Mouse (Mus musculus) liver, embryonic 14.5 days (tissue): Measurements from ENCODE around the gene 4632433K11Rik. TPM values are rescaled to one million over a fixed set of nuclear protein-coding genes. Genes with fewer than 3 reads are reported as not detected.

Experiments used
- ATAC-seq: fragments of 200-750 bp; cut with Nextera tagmentation; 2 replicates; pipeline ENCODE4 v1.8.0; 2017; ENCODE audit warnings: moderate number of reproducible peaks, mild to moderate bottlenecking, moderate library complexity; ENCODE audit not compliant: insufficient read depth
- DNase-seq, 3 experiments: peaks; one replicate each; pipeline ENCODE4 v3.0.0-alpha.2; 2012 to 2013; ENCODE audit warnings: low read depth in 3 of 3, low spot score in 3 of 3
- H3K27ac ChIP-seq: fragments of 300-500 bp; sonication (generic); 2 replicates; pipeline ENCODE4 v1.5.1; 2014; ENCODE audit warnings: moderate library complexity, mild to moderate bottlenecking, control low read depth, inconsistent platforms
- H3K27me3 ChIP-seq: fragments of 300-500 bp; sonication (generic); 2 replicates; pipeline ENCODE4 v1.6.1; 2014; ENCODE audit warnings: mild to moderate bottlenecking, low read length, moderate library complexity; ENCODE audit not compliant: control insufficient read depth, insufficient read depth
- H3K36me3 ChIP-seq: fragments of 300-500 bp; sonication (generic); replicated peaks from 2 replicates; pipeline ENCODE4 v1.6.1; 2014; ENCODE audit warnings: low read depth; ENCODE audit not compliant: control insufficient read depth, insufficient read depth
- H3K4me1 ChIP-seq, 2 experiments: fragments of 200-500 bp in 1 of 2; fragments of 300-500 bp in 1 of 2; sonication (generic) in 1 of 2; replicated peaks; 2 replicates each; pipeline ENCODE4 v1.6.1; 2012 to 2014; ENCODE audit warnings: antibody characterized with exemption in 1 of 2, inconsistent platforms in 1 of 2, low read length in 1 of 2; ENCODE audit not compliant: control insufficient read depth in 2 of 2, insufficient read depth in 2 of 2
- H3K4me2 ChIP-seq: fragments of 300-500 bp; sonication (generic); 2 replicates; pipeline ENCODE4 v1.6.1; 2014; ENCODE audit warnings: low read depth, mild to moderate bottlenecking, control low read depth, moderate library complexity
- H3K4me3 ChIP-seq, 2 experiments: fragments of 200-500 bp in 1 of 2; fragments of 300-500 bp in 1 of 2; sonication (generic) in 1 of 2; 2 replicates each; pipeline ENCODE4 v1.5.1; 2012 to 2014; ENCODE audit warnings: low read depth in 2 of 2, low read length in 2 of 2, mild to moderate bottlenecking in 2 of 2, control low read depth in 1 of 2, inconsistent platforms in 1 of 2, moderate library complexity in 1 of 2; ENCODE audit not compliant: insufficient read depth in 1 of 2
- H3K9ac ChIP-seq: fragments of 300-500 bp; sonication (generic); replicated peaks from 2 replicates; pipeline ENCODE4 v1.6.1; 2014; ENCODE audit warnings: mild to moderate bottlenecking, control low read depth, moderate library complexity
- H3K9me3 ChIP-seq: fragments of 300-500 bp; sonication (generic); 2 replicates; pipeline ENCODE4 v1.6.1; 2016; ENCODE audit warnings: low read length, mixed read lengths; ENCODE audit not compliant: control insufficient read depth
- CTCF ChIP-seq: IDR thresholded peaks from 2 replicates; pipeline ENCODE4 v1.5.1; 2016; ENCODE audit warnings: antibody characterized with exemption, low read depth, control low read depth
- EP300 ChIP-seq: IDR thresholded peaks from 2 replicates; pipeline ENCODE4 v1.6.1; 2016; ENCODE audit warnings: antibody characterized with exemption, low read depth
- WGBS: fragments of 180-500 bp; shearing (Covaris S2); extraction: QIAGEN DNeasy Blood & Tissue Kit; methylation state at CpG from one replicate; pipeline ENCODE4 v1.1.7; 2014; ENCODE audit not compliant: insufficient replicate concordance; 5-methylcytosine and 5-hydroxymethylcytosine counted together
- polyA plus RNA-seq, 2 experiments: library from polyadenylated mRNA; depleted of rRNA in 1 of 2; stranded (reverse) in 1 of 2; unstranded in 1 of 2; fragments of >200 nt; fragmentation: Nextera tagmentation in 1 of 2; extraction: Ambion mirVana in 1 of 2; gene quantifications; 2 replicates each; pipeline versions ENCODE4 v1.2.1 to v1.2.3; 2012 to 2014

The 4632433K11Rik gene
- polyA plus RNA-seq, 2 experiments, result not detected

DNA sequence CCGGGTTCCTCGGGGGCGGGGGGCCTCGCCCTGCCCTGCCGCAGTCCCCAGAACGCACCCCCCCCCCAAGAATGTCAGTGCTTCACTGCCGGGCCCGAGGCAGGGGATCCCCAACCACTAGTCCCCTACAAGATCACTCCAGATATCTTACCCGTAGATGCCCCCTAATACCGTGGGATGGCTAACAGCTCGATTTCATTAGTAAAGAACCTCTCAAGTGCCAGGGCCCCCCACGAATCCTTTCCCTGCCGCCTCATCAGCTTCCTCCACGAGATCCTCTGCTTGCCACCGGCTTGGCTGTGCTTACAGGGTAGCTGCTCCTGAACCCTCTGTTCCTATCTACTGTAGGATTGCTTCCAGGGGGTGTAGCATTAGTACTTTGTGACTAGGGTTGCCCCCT, 13.2 kb upstream of the 4632433K11Rik start:
- Histone ChIP-seq H3K4me1 (peaks cover 10 to 15% of the 10 kb centered on the region in 2 experiments), H3K9me3 (no peaks in the 10 kb centered on the region; the same call in 1 of the 2 replicates), H3K27ac (peak overlapping the region; percentile 82), H3K4me3 (peak overlapping the region; percentile 81 to 84), H3K4me2 (peak overlapping the region; percentile 66), H3K36me3 (peaks cover 4% of the 10 kb centered on the region), H3K9ac (peak overlapping the region; percentile 79), H3K27me3 (no peaks in the 10 kb centered on the region)
- WGBS, result 0% methylated on average over 14 of the region's 15 CpGs
- no peak for DNase-seq
- TF ChIP-seq EP300 (no peak), CTCF (no peak)
- ATAC-seq, result no peak; the same call in 1 of the 2 replicates

- Histone ChIP-seq H3K9me3 (no peaks in the 10 kb centered on the region; the same call in 1 of the 2 replicates), H3K27me3 (no peaks in the 10 kb centered on the region), H3K27ac (peak overlapping the region; percentile 82; the same call in 1 of the 2 replicates), H3K36me3 (peaks cover 4% of the 10 kb centered on the region), H3K4me3 (peak overlapping the region; percentile 81 to 84), H3K4me1 (peaks cover 6 to 10% of the 10 kb centered on the region in 2 experiments), H3K4me2 (peak overlapping the region; percentile 66), H3K9ac (peak overlapping the region; percentile 79)
- ATAC-seq (no peak), DNase-seq (no peak)
- TF ChIP-seq CTCF (no peak), EP300 (no peak)
- WGBS, result 46% methylated on average over 5 of the region's 5 CpGs
These were observed 12.7 kb upstream of the 4632433K11Rik start for GRCm38 (mm10) chr7:5021197-5021596.

DNA sequence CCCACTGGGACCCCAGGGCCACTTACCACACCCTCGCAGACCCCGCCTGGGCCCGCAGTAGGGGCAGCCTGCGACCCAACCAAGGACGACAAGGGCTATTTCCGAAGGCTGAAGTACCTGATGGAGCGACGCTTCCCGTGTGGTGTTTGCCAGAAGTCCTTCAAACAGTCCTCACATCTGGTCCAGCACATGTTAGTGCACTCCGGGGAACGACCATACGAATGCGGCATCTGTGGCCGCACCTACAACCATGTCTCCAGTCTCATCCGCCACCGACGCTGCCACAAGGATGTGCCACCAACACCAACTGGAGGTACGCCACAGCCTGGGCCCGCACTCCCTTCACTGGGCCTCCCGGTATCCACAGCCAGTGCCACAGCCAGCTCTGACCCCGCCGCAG, 4.4 kb upstream of the 4632433K11Rik start:
- Histone ChIP-seq H3K36me3 (peaks cover 32% of the 10 kb centered on the region), H3K27me3 (no peaks in the 10 kb centered on the region), H3K4me3 (no peak overlapping the region), H3K9me3 (peaks cover 20% of the 10 kb centered on the region), H3K4me2 (no peak overlapping the region), H3K9ac (no peak overlapping the region), H3K4me1 (no peaks in the 10 kb centered on the region), H3K27ac (no peak overlapping the region)
- 89% methylated on average over 22 of the region's 22 CpGs for WGBS
- no peak for DNase-seq
- ATAC-seq, result no peak
- no peak for TF ChIP-seq CTCF
- no peak for TF ChIP-seq EP300

DNA sequence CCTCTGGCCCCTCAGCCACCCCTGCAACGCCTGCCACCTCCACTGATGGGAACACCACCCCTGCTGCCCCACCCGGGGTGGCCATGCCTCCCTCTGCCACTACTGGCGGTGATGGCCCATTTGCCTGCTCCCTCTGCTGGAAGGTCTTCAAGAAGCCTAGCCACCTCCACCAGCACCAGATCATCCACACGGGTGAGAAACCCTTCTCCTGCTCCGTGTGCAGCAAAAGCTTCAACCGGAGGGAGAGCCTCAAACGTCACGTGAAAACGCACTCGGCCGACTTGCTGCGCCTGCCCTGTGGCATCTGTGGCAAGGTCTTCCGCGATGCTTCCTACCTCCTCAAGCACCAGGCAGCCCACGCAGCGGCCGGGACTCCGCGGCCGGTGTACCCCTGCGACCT, 4.0 kb upstream of the 4632433K11Rik start:
- H3K4me1 ChIP-seq, result no peaks in the 10 kb centered on the region
- H3K9me3 ChIP-seq, result peaks cover 20% of the 10 kb centered on the region
- H3K9ac ChIP-seq, result no peak overlapping the region
- TF ChIP-seq EP300 (no peak), CTCF (no peak)
- H3K27ac ChIP-seq, result no peak overlapping the region
- H3K27me3 ChIP-seq, result no peaks in the 10 kb centered on the region
- H3K4me3 ChIP-seq, result no peak overlapping the region
- ATAC-seq, result no peak
- no peak overlapping the region for H3K4me2 ChIP-seq
- peaks cover 32% of the 10 kb centered on the region for H3K36me3 ChIP-seq
- DNase-seq, result no peak
- 94% methylated on average over 21 of the region's 21 CpGs for WGBS

GRCm38 (mm10) chr7:5030554-5031275, 3.2 kb upstream of the 4632433K11Rik start:
- ATAC-seq (no peak), DNase-seq (no peak)
- no peaks in the 10 kb centered on the region for H3K4me1 ChIP-seq
- no peak overlapping the region for H3K27ac ChIP-seq
- peaks cover 32% of the 10 kb centered on the region for H3K36me3 ChIP-seq
- no peaks in the 10 kb centered on the region for H3K27me3 ChIP-seq
- TF ChIP-seq EP300 (no peak), CTCF (no peak)
- peaks cover 20% of the 10 kb centered on the region for H3K9me3 ChIP-seq
- no peak overlapping the region for H3K4me2 ChIP-seq
- H3K4me3 ChIP-seq, result no peak overlapping the region
- WGBS, result 93% methylated on average over 63 of the region's 63 CpGs
- no peak overlapping the region for H3K9ac ChIP-seq
